Mouse (Mus musculus): ENCODE data around the gene Ryr3.
A peak's percentile ranks its signal among the peaks of the same experiment; 100 is the strongest.

Ryr3 gene

GRCm38 (mm10) chr2:112910579-112910978 lies 306.3 kb downstream of the Ryr3 start:
- no peak for DNase-seq (ENCODE audit: low spot score)

GRCm38 (mm10) chr2:112909142-112909541 lies 307.8 kb downstream of the Ryr3 start:
- no peak for DNase-seq (ENCODE audit: low spot score)

- no peak for DNase-seq (ENCODE audit: low spot score)
Measured at GRCm38 (mm10) chr2:112900747-112901146, 316.1 kb downstream of the Ryr3 start.

DNA sequence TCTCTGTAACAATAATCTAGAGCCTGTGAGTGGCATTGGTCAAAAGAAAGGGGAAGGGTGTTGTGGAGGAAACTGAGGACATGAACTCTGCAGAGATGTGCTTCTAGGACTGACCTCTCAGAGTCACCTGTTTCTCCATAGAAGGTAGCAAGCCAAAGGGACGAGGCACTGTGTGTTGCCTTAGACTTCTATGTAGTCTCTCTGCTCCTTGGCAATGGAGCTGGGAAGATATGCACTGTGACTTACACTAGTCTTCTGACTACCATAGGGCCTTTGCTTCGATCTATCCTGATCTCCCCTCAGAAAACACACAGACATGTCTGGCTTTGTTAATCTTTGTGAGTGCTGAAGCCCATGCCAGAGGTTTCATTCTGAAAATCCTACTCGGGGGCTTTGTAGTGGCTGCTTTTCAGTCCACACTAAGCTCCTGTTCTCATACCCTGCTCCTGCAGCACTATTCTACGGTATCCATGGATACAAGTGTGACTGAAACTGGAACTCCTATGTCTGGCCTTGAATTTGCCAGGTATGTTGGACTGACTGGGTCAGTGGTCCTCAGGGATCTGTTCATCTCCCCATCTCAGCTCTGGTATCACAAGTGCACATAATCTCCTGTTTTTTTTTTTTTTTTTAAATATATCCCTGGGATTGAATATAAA lies 332.3 kb downstream of the Ryr3 start:
- no peak for DNase-seq (ENCODE audit: low spot score)

- no peak for DNase-seq (ENCODE audit: low spot score)
Measured at GRCm38 (mm10) chr2:112881805-112882204, 335.1 kb downstream of the Ryr3 start.

DNA sequence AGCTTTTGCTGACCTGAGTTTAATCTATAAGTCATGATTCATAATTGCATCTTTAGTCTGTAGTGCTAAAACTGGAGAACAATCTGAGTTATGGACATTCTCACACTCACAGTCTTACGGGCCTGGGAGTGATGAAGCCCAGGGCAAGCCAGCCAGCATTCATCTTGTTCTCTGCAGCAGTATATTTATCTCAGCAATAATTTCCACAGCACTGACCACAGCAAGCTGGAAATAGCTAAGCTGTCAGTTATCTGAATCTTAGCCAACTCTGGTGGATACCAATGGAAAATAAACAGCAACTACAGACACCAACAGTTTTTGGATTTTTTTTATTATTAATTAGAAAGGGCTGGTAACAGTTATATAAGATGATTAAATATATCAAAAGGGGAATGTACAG lies 335.5 kb downstream of the Ryr3 start:
- no peak for DNase-seq (ENCODE audit: low spot score)

GRCm38 (mm10) chr2:112877404-112877803 lies 339.5 kb downstream of the Ryr3 start:
- no peak for DNase-seq (ENCODE audit: low spot score)

GRCm38 (mm10) chr2:112866043-112866551 lies 350.8 kb downstream of the Ryr3 start:
- DNase-seq (ENCODE audit: low spot score) = no peak

DNA sequence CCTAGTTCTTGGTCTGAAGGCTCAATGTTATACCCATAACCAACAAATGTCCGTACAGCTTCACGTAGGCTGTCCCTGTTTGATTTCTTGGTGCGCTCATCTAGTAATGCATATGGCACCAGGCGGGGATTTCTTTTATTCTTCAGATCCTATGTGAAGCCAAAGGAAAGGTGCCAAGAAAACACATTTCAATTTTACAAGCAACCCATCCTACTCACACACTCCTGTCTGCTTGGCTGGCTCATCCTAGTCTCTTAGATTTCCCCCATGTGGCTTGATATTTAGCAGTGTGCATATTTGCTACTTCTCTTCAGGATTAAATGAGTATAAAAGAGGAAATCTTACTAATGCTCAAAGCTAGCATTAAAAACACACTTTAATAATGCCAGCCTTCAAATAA lies 355.1 kb downstream of the Ryr3 start:
- no peak for DNase-seq (ENCODE audit: low spot score)

- no peak for DNase-seq (ENCODE audit: low spot score)
Measured at GRCm38 (mm10) chr2:112845583-112846512, 371.0 kb downstream of the Ryr3 start.

DNA sequence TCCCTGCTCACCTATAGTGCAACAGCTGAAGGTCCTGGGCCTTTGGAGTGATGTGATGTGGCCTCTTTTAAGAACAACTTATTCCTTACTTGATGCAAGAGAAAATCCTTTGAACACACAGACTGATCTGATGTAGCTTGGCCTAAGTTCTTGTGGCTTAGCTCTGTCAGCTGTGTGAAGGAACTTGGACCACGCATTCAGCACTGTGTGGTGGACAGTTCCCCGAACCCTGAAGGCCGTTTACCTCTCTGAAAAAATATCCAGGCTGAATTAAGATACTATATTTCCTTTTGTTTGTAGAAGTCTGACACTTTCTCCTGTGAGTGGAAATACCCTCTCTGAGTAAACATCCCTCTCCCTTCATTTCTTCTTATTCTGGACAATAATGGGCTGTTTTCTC lies 374.0 kb downstream of the Ryr3 start:
- DNase-seq (ENCODE audit: low spot score) = no peak

DNA sequence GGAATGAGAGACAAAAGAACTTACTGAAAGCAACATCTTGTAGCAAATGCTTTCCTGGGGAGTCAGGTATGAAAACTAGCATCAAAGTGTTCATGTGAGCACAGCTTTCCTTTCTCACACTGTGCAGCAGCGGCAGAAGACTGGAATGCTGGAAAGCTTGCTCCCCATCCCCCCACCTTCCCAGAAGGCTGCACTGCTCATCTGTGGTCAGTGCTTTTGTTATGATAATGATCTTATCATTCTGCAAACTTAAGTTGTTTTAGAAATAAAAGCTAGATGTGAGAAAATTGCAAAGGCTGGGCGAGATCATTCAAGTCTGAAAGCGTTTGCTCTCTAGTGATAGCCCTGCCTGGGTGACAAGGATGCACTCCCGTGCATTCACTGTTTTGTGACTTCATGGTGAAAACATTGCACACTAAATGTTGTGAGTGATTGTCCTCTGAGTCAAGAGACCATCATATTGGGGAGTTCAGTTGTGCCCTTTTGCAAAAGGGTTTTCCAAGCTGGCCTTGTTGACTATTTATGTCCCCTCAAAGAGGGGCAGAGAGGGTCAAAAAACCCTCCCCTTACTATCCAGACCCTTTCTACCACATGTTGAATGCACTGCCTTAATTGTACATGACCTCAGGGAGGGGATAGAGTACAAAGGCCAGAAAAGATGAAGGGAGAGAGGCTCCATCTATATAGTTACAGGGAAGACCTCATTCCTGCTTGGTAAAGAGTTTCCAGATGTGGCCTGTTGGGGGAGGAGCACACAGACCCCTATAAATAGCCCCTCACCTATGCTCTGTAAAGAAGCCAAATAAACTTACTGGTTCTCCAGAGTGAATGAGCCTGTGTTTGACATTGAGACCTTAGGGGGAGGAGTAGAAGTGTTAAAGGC lies 385.2 kb downstream of the Ryr3 start:
- no peak for DNase-seq (ENCODE audit: low spot score)

DNA sequence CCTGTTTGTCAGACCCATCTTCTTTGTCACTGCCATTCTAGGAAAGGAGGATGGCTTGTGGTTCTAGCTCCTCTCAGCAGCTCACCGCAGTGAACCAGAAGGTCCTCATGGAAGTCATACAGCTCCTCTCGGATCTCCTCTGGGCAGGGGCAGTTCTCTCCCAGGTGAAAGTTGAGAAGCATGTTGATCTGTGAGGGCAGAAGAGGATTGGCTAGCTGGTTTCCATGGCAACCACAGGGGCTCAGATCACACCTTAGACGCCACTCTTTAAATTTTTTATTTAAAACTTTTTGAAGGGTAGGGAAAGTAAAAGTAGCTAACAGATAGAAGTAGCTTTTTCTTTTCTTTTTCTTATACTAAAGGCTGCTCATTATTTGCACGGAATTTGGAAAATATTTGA lies 390.3 kb downstream of the Ryr3 start:
- no peak for DNase-seq (ENCODE audit: low spot score)

DNA sequence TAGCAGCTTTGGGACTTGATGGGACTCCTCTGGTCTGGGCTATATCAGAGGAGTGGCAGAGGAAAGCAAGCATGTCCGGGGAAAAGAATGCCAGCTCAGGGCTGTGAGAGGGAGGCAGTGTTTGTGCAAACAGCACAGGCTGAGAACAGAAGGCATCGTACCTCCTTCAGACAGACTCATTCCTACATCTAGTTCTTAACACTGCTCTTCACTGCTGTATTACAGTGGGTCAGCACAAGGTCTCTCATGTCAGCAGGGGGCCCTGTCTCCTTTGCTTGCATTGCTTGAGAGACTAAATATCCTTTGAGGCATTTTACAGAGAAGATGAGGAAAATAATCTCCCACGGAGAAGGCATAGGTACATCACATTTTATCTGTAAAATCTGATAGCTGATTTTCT lies 394.2 kb downstream of the Ryr3 start:
- DNase-seq (ENCODE audit: low spot score) = no peak

GRCm38 (mm10) chr2:112819059-112819458 lies 397.8 kb downstream of the Ryr3 start:
- DNase-seq (ENCODE audit: low spot score) = no peak

DNA sequence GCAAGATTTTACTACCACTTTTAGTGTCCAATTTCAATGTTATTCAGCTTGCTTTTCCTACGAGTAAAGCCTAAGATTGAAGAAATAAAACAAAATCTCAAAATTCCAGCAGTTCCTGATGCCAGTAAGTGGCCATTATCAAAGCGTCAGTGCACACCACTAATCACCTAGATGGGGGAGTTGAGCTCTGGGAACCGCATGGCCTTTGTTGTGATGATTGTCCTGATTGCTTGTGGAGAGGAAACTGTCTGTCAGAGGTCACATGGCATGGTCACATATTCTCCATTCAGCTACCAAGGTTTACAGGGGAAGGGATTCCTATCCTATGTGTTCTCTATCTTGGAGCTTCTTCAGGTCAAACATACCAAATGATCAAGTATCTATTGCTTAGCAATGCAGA lies 399.9 kb downstream of the Ryr3 start:
- no peak for DNase-seq (ENCODE audit: low spot score)

DNA sequence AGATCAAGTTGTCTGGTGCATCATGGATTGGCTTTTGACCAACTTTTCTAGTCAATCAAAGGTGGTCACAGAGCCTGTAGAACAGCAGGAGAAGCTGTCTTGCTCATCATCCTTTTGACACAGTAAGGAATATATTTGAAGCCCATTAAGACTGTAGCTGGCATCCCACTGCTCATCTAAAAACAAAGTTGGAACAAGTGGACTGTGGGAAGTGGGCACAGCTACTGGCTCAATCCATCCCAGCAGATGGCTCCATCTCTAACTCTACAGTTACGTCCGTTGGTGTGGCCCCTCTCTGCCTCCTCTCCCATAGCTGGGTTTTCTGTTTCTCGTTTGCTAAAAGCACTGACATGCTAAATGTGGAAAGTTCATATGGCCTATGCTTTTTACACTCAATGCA lies 400.9 kb downstream of the Ryr3 start:
- DNase-seq (ENCODE audit: low spot score) = no peak

DNA sequence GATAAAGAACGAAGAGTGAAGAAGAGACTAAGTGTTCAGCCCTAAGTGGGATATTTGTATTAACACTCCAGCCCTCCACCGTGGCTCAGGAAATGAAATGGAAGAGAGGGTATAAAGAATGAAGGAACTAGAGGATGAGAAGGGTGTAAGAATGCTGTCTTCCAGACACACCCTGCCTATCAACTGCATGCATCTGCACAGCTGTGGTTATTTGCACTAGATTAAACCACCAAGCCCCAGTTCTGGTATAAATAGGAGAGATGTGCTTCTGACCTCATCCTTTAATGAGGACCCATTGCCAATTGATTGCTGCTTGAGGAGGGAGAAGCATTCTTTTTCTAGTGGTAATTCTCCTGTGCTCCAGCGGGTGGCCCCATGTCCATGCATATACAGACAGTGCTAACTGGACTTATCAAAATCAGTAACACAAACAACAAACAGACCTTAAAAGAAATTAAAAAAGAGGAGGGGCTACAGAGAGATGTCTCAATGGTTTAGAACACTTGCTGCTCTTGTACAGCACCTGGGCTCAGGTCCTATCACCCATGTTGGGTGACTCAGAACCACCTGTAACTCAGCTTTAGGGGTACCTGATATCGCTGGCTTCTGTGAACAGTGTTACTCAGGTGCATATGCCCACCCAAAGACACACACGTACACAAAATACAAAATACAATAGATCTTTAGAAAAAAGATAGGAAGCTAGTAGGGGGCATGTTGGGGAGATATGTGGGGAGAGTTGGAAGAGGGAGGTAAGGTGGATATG lies 404.1 kb downstream of the Ryr3 start:
- DNase-seq (ENCODE audit: low spot score) = no peak

- DNase-seq (ENCODE audit: low spot score) = no peak
Measured at GRCm38 (mm10) chr2:112806015-112806414, 410.9 kb downstream of the Ryr3 start.

DNA sequence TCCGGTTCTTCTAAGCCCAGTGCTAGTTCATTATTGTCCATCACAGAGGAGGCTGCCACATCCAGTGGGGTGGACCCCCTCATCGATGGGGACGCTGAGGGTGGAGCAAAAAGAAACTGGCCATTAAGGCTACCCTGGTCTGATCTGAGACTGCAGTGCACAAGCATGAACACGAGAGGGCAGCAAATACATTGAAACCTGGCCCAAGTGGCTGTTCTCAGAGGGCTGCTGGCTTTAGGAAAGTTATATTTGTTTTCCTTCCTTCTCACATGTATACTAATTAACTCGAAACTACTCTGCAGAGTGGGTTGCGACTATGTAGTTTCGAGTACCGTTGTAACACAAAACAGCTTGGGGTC lies 416.9 kb downstream of the Ryr3 start:
- DNase-seq (ENCODE audit: low spot score) = peak; percentile 39

- DNase-seq (ENCODE audit: low spot score) = no peak
Measured at GRCm38 (mm10) chr2:112799351-112799994, 417.4 kb downstream of the Ryr3 start.

Data from MN1 (cell line).